Mouse (Mus musculus) ES-E14 (cell line): ENCODE measurements around the gene Sema5a. TPM values are rescaled to one million over a fixed set of nuclear protein-coding genes. Genes with fewer than 3 reads are reported as not detected.

Source experiments
- DNase-seq: peaks from one replicate; pipeline ENCODE4 v3.0.0-alpha.2; 2013; ENCODE audit warnings: low read depth, low spot score
- H3K27ac ChIP-seq: 2 replicates; pipeline ENCODE4 v1.5.1; 2012; ENCODE audit warnings: low read depth, mild to moderate bottlenecking, low read length, moderate library complexity, mixed read lengths; ENCODE audit not compliant: poor library complexity, insufficient read depth, severe bottlenecking
- H3K36me3 ChIP-seq: 2 replicates; pipeline ENCODE4 v1.6.1; 2012; ENCODE audit warnings: mild to moderate bottlenecking, low read length, moderate library complexity, mixed read lengths; ENCODE audit not compliant: control insufficient read depth, poor library complexity, insufficient read depth, severe bottlenecking
- H3K4me1 ChIP-seq, 2 experiments: fragments of 150-350 bp in 1 of 2; sonication (generic) in 1 of 2; 2 replicates each; pipeline ENCODE4 v1.6.1; 2012; ENCODE audit warnings: low read length in 2 of 2, mild to moderate bottlenecking in 1 of 2, mixed read lengths in 1 of 2; ENCODE audit not compliant: control insufficient read depth in 2 of 2, insufficient read depth in 2 of 2, poor library complexity in 1 of 2
- H3K4me3 ChIP-seq, 2 experiments: fragments of 150-350 bp in 1 of 2; sonication (generic) in 1 of 2; 2 replicates each; pipeline ENCODE4 v1.5.1; 2012; ENCODE audit warnings: low read length in 2 of 2, low read depth in 1 of 2, mild to moderate bottlenecking in 1 of 2, mixed read lengths in 1 of 2; ENCODE audit not compliant: insufficient read depth in 1 of 2, poor library complexity in 1 of 2, severe bottlenecking in 1 of 2
- H3K9ac ChIP-seq: 2 replicates; pipeline ENCODE4 v1.6.1; 2012; ENCODE audit warnings: low read depth, mild to moderate bottlenecking, low read length, mixed read lengths; ENCODE audit not compliant: poor library complexity, insufficient read depth, severe bottlenecking
- H3K9me3 ChIP-seq: fragments of 150-350 bp; sonication (generic); 2 replicates; pipeline ENCODE4 v1.6.1; 2012; ENCODE audit warnings: low read depth, mild to moderate bottlenecking, low read length; ENCODE audit not compliant: control insufficient read depth, insufficient read depth
- CHD2 ChIP-seq: IDR thresholded peaks from 2 replicates; pipeline ENCODE4 v1.6.1; 2014; ENCODE audit warnings: mild to moderate bottlenecking, low read depth, low read length, inconsistent platforms
- HCFC1 ChIP-seq: IDR thresholded peaks from 2 replicates; pipeline ENCODE4 v1.6.1; 2012; ENCODE audit warnings: low read length, inconsistent platforms, borderline replicate concordance; ENCODE audit not compliant: insufficient read depth
- MAFK ChIP-seq: IDR thresholded peaks from 2 replicates; pipeline ENCODE4 v1.6.1; 2014; ENCODE audit warnings: mild to moderate bottlenecking, low read depth, low read length, inconsistent platforms; ENCODE audit not compliant: insufficient read depth
- ZC3H11A ChIP-seq: IDR thresholded peaks from 2 replicates; pipeline ENCODE4 v1.6.1; 2012; ENCODE audit warnings: low read depth, mild to moderate bottlenecking, inconsistent platforms, low read length, borderline replicate concordance
- ZNF384 ChIP-seq: IDR thresholded peaks from 2 replicates; pipeline ENCODE4 v1.6.1; 2012; ENCODE audit warnings: low read depth, low read length, inconsistent platforms
- in situ Hi-C, 2 experiments: fragments of 600-800 bp; cut with MboI; formaldehyde crosslinking; loops; one replicate each; pipeline ENCODE4 v1.15.1; 2025; ENCODE audit warnings: low sequenced_read_pairs in 2 of 2, inconsistent platforms in 1 of 2; ENCODE audit not compliant: unreplicated experiment in 2 of 2
- total RNA-seq: library from RNA; depleted of rRNA; stranded (reverse); fragments of 300-350 nt; gene quantifications from 2 replicates; pipeline ENCODE4 v1.2.3, GENCODE M21; 2012

The Sema5a gene
- total RNA-seq, 1 experiment: 2.7 TPM

GRCm38 (mm10) chr15:32349276-32349675 is 104.7 kb downstream of the Sema5a start:
- H3K9ac ChIP-seq: no peak overlapping the region
- H3K9me3 ChIP-seq: no peaks in the 10 kb centered on the region
- no peak for TF ChIP-seq HCFC1
- TF ChIP-seq MAFK: no peak
- in situ Hi-C loops: no loop called here
- no peak overlapping the region for H3K27ac ChIP-seq
- no peaks in the 10 kb centered on the region for H3K36me3 ChIP-seq
- no peak overlapping the region for H3K4me3 ChIP-seq
- DNase-seq: no peak
- no peaks in the 10 kb centered on the region for H3K4me1 ChIP-seq

GRCm38 (mm10) chr15:32352995-32353394 is 108.4 kb downstream of the Sema5a start:
- DNase-seq: no peak
- no peak overlapping the region for H3K27ac ChIP-seq
- no peaks in the 10 kb centered on the region for H3K4me1 ChIP-seq
- no peak overlapping the region for H3K9ac ChIP-seq
- no peaks in the 10 kb centered on the region for H3K9me3 ChIP-seq
- H3K36me3 ChIP-seq: no peaks in the 10 kb centered on the region
- no peak overlapping the region for H3K4me3 ChIP-seq
- TF ChIP-seq HCFC1: no peak
- no peak for TF ChIP-seq MAFK
- no peak for TF ChIP-seq ZC3H11A
- TF ChIP-seq CHD2: no peak
- no peak for TF ChIP-seq ZNF384
- in situ Hi-C loops: no loop called here

GRCm38 (mm10) chr15:32353513-32353912 is 108.9 kb downstream of the Sema5a start:
- in situ Hi-C loops: no loop called here
- H3K4me1 ChIP-seq: no peaks in the 10 kb centered on the region
- H3K9ac ChIP-seq: no peak overlapping the region
- no peak overlapping the region for H3K27ac ChIP-seq
- no peak overlapping the region for H3K4me3 ChIP-seq
- TF ChIP-seq ZNF384 (no peak), CHD2 (no peak), ZC3H11A (no peak), MAFK (no peak), HCFC1 (no peak)
- no peaks in the 10 kb centered on the region for H3K36me3 ChIP-seq
- no peaks in the 10 kb centered on the region for H3K9me3 ChIP-seq
- DNase-seq: no peak

- in situ Hi-C loops: no loop called here
Observed at GRCm38 (mm10) chr15:32356805-32357204, 112.2 kb downstream of the Sema5a start.

GRCm38 (mm10) chr15:32367841-32368240 is 123.2 kb downstream of the Sema5a start:
- in situ Hi-C loops: no loop called here
- no peak for DNase-seq
- Histone ChIP-seq H3K9me3 (no peaks in the 10 kb centered on the region), H3K9ac (no peak overlapping the region), H3K4me3 (no peak overlapping the region), H3K36me3 (no peaks in the 10 kb centered on the region), H3K27ac (no peak overlapping the region), H3K4me1 (no peaks in the 10 kb centered on the region)
- TF ChIP-seq ZNF384: no peak
- TF ChIP-seq CHD2: no peak
- no peak for TF ChIP-seq HCFC1
- no peak for TF ChIP-seq MAFK
- no peak for TF ChIP-seq ZC3H11A

More at GRCm38 (mm10) chr15:32356805-32357204, 112.2 kb downstream of the Sema5a start:
- no peak for TF ChIP-seq CHD2
- DNase-seq: no peak
- Histone ChIP-seq H3K4me3 (no peak overlapping the region), H3K4me1 (no peaks in the 10 kb centered on the region), H3K36me3 (no peaks in the 10 kb centered on the region), H3K9me3 (no peaks in the 10 kb centered on the region), H3K27ac (no peak overlapping the region), H3K9ac (no peak overlapping the region)
